Mouse (Mus musculus) hindbrain, embryonic 16.5 days (tissue): ENCODE measurements around the gene Drosha. TPM values are rescaled to one million over a fixed set of nuclear protein-coding genes. Genes with fewer than 3 reads are reported as not detected.

Experiments used
- ATAC-seq: fragments of 200-750 bp; cut with Nextera tagmentation; 2 replicates; pipeline ENCODE4 v1.8.0; 2017; ENCODE audit warnings: moderate TSS enrichment, moderate library complexity
- H3K27ac ChIP-seq: fragments of 300-500 bp; sonication (generic); 2 replicates; pipeline ENCODE4 v1.5.1; 2014; ENCODE audit warnings: low read depth, mild to moderate bottlenecking, control low read depth, low read length, moderate library complexity
- H3K27me3 ChIP-seq: fragments of 300-500 bp; sonication (generic); replicated peaks from 2 replicates; pipeline ENCODE4 v1.6.1; 2014; ENCODE audit warnings: low read length; ENCODE audit not compliant: control insufficient read depth, insufficient read depth
- H3K36me3 ChIP-seq: fragments of 300-500 bp; sonication (generic); 2 replicates; pipeline ENCODE4 v1.6.1; 2014; ENCODE audit warnings: mild to moderate bottlenecking, low read length, moderate library complexity, mixed read lengths; ENCODE audit not compliant: control insufficient read depth, insufficient read depth
- H3K4me1 ChIP-seq: fragments of 300-500 bp; sonication (generic); 2 replicates; pipeline ENCODE4 v1.6.1; 2014; ENCODE audit warnings: low read depth, low read length; ENCODE audit not compliant: control insufficient read depth, insufficient read depth
- H3K4me2 ChIP-seq: fragments of 300-500 bp; sonication (generic); 2 replicates; pipeline ENCODE4 v1.6.1; 2014; ENCODE audit warnings: mild to moderate bottlenecking, low read length, control low read depth, moderate library complexity
- H3K4me3 ChIP-seq: fragments of 300-500 bp; sonication (generic); 2 replicates; pipeline ENCODE4 v1.5.1; 2014; ENCODE audit warnings: mild to moderate bottlenecking, low read length, control low read depth, moderate library complexity
- H3K9ac ChIP-seq: fragments of 300-500 bp; sonication (generic); 2 replicates; pipeline ENCODE4 v1.6.1; 2014; ENCODE audit warnings: low read depth, mild to moderate bottlenecking, control low read depth, low read length, moderate library complexity
- H3K9me3 ChIP-seq: fragments of 300-500 bp; sonication (generic); 2 replicates; pipeline ENCODE4 v1.6.1; 2014; ENCODE audit warnings: mild to moderate bottlenecking, low read length, moderate library complexity; ENCODE audit not compliant: control insufficient read depth
- WGBS: fragments of 180-500 bp; shearing (Covaris S2); extraction: QIAGEN DNeasy Blood & Tissue Kit; methylation state at CpG from one replicate; pipeline ENCODE4 v1.1.7; 2014; 5-methylcytosine and 5-hydroxymethylcytosine counted together
- microRNA-seq: library from miRNA; unstranded; fragments of <30 nt; microRNA quantifications from one replicate; pipeline ENCODE4, GENCODE M21; 2017
- polyA plus RNA-seq: library from polyadenylated mRNA; unstranded; fragments of >200 nt; fragmentation: Nextera tagmentation; extraction: Ambion mirVana; gene quantifications from 2 replicates; pipeline ENCODE4 v1.2.1, GENCODE M21; 2015

Gene Drosha
- polyA plus RNA-seq, 1 experiment from 2014 or later: 42.7 TPM

DNA sequence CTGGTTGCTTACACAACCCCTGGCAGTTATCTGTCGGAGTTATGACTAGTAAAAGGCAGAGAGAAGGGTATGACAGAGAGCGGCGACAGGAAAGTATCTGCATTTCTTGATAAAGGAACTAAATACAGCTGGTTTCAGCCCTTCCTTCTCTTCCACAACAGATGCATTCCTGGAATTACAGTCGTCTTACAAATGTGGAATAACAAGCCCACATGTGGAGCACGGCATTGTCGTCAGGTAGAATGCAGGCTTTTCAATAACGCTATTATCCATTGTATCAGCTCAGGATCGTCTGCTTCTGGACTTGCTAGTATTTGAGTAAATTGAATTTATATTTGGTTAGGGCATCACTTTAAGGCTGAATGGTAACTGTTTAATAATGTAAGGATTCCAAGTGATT, 144.2 kb downstream of the Drosha start:
- Histone ChIP-seq H3K27ac (no peak overlapping the region), H3K9ac (no peak overlapping the region), H3K36me3 (no peaks in the 10 kb centered on the region), H3K9me3 (no peaks in the 10 kb centered on the region), H3K27me3 (no peaks in the 10 kb centered on the region), H3K4me1 (no peaks in the 10 kb centered on the region), H3K4me2 (no peak overlapping the region), H3K4me3 (no peak overlapping the region)
- WGBS: 76% methylated on average over 8 of the region's 8 CpGs
- ATAC-seq: no peak

DNA sequence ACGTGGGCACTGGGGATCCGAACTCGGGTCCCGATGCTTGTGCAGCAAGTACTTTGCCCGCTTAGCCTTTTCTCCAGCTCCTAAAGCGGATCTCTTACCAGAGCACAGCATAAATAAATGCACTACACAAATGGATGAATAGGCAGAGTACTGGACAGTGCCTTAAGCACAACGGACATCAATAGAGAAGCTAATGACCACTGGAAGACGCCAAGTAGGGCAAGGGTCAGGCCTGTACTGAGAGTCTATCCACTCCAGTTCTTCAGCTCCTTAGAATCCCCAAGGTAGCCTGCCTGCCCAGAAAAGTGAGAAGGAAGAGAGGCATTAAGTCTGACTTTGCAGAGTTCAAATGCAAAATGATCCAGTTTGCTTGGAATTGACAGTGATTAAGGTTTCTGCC, 147.8 kb downstream of the Drosha start:
- 84% methylated on average over 8 of the region's 8 CpGs for WGBS
- H3K4me3 ChIP-seq: no peak overlapping the region
- H3K9ac ChIP-seq: no peak overlapping the region
- H3K27me3 ChIP-seq: no peaks in the 10 kb centered on the region
- no peak overlapping the region for H3K27ac ChIP-seq
- H3K4me1 ChIP-seq: no peaks in the 10 kb centered on the region
- no peak overlapping the region for H3K4me2 ChIP-seq
- no peaks in the 10 kb centered on the region for H3K36me3 ChIP-seq
- ATAC-seq: peak; percentile 48; the same call in 1 of the 2 replicates
- H3K9me3 ChIP-seq: no peaks in the 10 kb centered on the region

Small RNA genes lying within 50 kb of the gene (microRNA-seq; reads per million reads assigned to microRNA genes)
- not detected for gene Gm47288

Other genes starting within 250 kb of the Drosha start
- gene Pdzd2, start 84.9 kb upstream of the Drosha start, polyA plus RNA-seq: 13.6 and 19.5 TPM in 2 replicates
- 28.8 and 33.7 TPM in 2 replicates for gene 6030458C11Rik, start 166 bp upstream of the Drosha start, polyA plus RNA-seq